Mouse (Mus musculus): ENCODE data around the gene Ccdc183. TPM values are rescaled to one million over a fixed set of nuclear protein-coding genes. Genes with fewer than 3 reads are reported as not detected.

Gene Ccdc183
- polyA plus RNA-seq, 1 experiment = 107 TPM

- TF ChIP-seq CTCF (IDR thresholded peaks at IDR 0.05; ENCODE audit: control insufficient read depth, insufficient read depth, insufficient replicate concordance, low read depth, low read length) (no peak), POLR2A (IDR thresholded peaks at IDR 0.05; ENCODE audit: control insufficient read depth, low read depth, low read length) (no peak)
- no peaks in the 10 kb centered on the region for H3K27me3 ChIP-seq (ENCODE audit: control insufficient read depth, insufficient read depth, low read length)
- no peak overlapping the region for H3K27ac ChIP-seq (ENCODE audit: control insufficient read depth, insufficient read depth, low read depth, low read length)
- peaks cover 36% of the 10 kb centered on the region for H3K4me1 ChIP-seq (ENCODE audit: control insufficient read depth, insufficient read depth, low read length)
- no peaks in the 10 kb centered on the region for H3K36me3 ChIP-seq (ENCODE audit: control insufficient read depth, insufficient read depth, low read length)
- no peak overlapping the region for H3K4me3 ChIP-seq (ENCODE audit: control insufficient read depth, low read depth, low read length)
Observed at GRCm38 (mm10) chr2:25573068-25573467, 44.4 kb downstream of the Ccdc183 start.

- Histone ChIP-seq H3K36me3 (ENCODE audit: control insufficient read depth, insufficient read depth, low read length) (no peaks in the 10 kb centered on the region), H3K4me3 (ENCODE audit: control insufficient read depth, low read depth, low read length) (no peak overlapping the region), H3K27ac (ENCODE audit: control insufficient read depth, insufficient read depth, low read depth, low read length) (no peak overlapping the region), H3K27me3 (ENCODE audit: control insufficient read depth, insufficient read depth, low read length) (no peaks in the 10 kb centered on the region), H3K4me1 (ENCODE audit: control insufficient read depth, insufficient read depth, low read length) (peaks cover 19% of the 10 kb centered on the region)
- TF ChIP-seq POLR2A (IDR thresholded peaks at IDR 0.05; ENCODE audit: control insufficient read depth, low read depth, low read length) (no peak), CTCF (IDR thresholded peaks at IDR 0.05; ENCODE audit: control insufficient read depth, insufficient read depth, insufficient replicate concordance, low read depth, low read length) (no peak)
Observed at GRCm38 (mm10) chr2:25571221-25571620, 46.3 kb downstream of the Ccdc183 start.

- no peaks in the 10 kb centered on the region for H3K27me3 ChIP-seq (ENCODE audit: control insufficient read depth, insufficient read depth, low read length)
- no peak overlapping the region for H3K27ac ChIP-seq (ENCODE audit: control insufficient read depth, insufficient read depth, low read depth, low read length)
- H3K4me1 ChIP-seq (ENCODE audit: control insufficient read depth, insufficient read depth, low read length) = peaks cover 7% of the 10 kb centered on the region
- TF ChIP-seq CTCF (IDR thresholded peaks at IDR 0.05; ENCODE audit: control insufficient read depth, insufficient read depth, insufficient replicate concordance, low read depth, low read length) = no peak
- H3K4me3 ChIP-seq (ENCODE audit: control insufficient read depth, low read depth, low read length) = no peak overlapping the region
- H3K36me3 ChIP-seq (ENCODE audit: control insufficient read depth, insufficient read depth, low read length) = no peaks in the 10 kb centered on the region; the same call in 1 of the 2 replicates
Observed at GRCm38 (mm10) chr2:25569323-25569722, 48.2 kb downstream of the Ccdc183 start.

- no peak overlapping the region for H3K27ac ChIP-seq (ENCODE audit: control insufficient read depth, insufficient read depth, low read depth, low read length)
- H3K36me3 ChIP-seq (ENCODE audit: control insufficient read depth, insufficient read depth, low read length) = no peaks in the 10 kb centered on the region; the same call in 1 of the 2 replicates
- no peaks in the 10 kb centered on the region for H3K27me3 ChIP-seq (ENCODE audit: control insufficient read depth, insufficient read depth, low read length)
- H3K4me1 ChIP-seq (ENCODE audit: control insufficient read depth, insufficient read depth, low read length) = peaks cover 4% of the 10 kb centered on the region
- no peak for TF ChIP-seq POLR2A (IDR thresholded peaks at IDR 0.05; ENCODE audit: control insufficient read depth, low read depth, low read length)
- no peak for TF ChIP-seq CTCF (IDR thresholded peaks at IDR 0.05; ENCODE audit: control insufficient read depth, insufficient read depth, insufficient replicate concordance, low read depth, low read length)
- H3K4me3 ChIP-seq (ENCODE audit: control insufficient read depth, low read depth, low read length) = no peak overlapping the region
Observed at GRCm38 (mm10) chr2:25568473-25569019, 48.9 kb downstream of the Ccdc183 start.

GRCm38 (mm10) chr2:25566558-25566957 lies 50.9 kb downstream of the Ccdc183 start:
- H3K36me3 ChIP-seq (ENCODE audit: control insufficient read depth, insufficient read depth, low read length) = no peaks in the 10 kb centered on the region; the same call in 1 of the 2 replicates
- H3K27ac ChIP-seq (ENCODE audit: control insufficient read depth, insufficient read depth, low read depth, low read length) = no peak overlapping the region
- no peaks in the 10 kb centered on the region for H3K27me3 ChIP-seq (ENCODE audit: control insufficient read depth, insufficient read depth, low read length)

GRCm38 (mm10) chr2:25565741-25566140 lies 51.7 kb downstream of the Ccdc183 start:
- Histone ChIP-seq H3K27me3 (ENCODE audit: control insufficient read depth, insufficient read depth, low read length) (no peaks in the 10 kb centered on the region), H3K4me3 (ENCODE audit: control insufficient read depth, low read depth, low read length) (no peak overlapping the region), H3K4me1 (ENCODE audit: control insufficient read depth, insufficient read depth, low read length) (peaks cover 2% of the 10 kb centered on the region; the same call in 1 of the 2 replicates), H3K36me3 (ENCODE audit: control insufficient read depth, insufficient read depth, low read length) (no peaks in the 10 kb centered on the region; the same call in 1 of the 2 replicates), H3K27ac (ENCODE audit: control insufficient read depth, insufficient read depth, low read depth, low read length) (no peak overlapping the region)
- no peak for TF ChIP-seq CTCF (IDR thresholded peaks at IDR 0.05; ENCODE audit: control insufficient read depth, insufficient read depth, insufficient replicate concordance, low read depth, low read length)
- TF ChIP-seq POLR2A (IDR thresholded peaks at IDR 0.05; ENCODE audit: control insufficient read depth, low read depth, low read length) = no peak

More at GRCm38 (mm10) chr2:25566558-25566957, 50.9 kb downstream of the Ccdc183 start:
- Histone ChIP-seq H3K4me1 (ENCODE audit: control insufficient read depth, insufficient read depth, low read length) (peaks cover 2% of the 10 kb centered on the region; the same call in 1 of the 2 replicates), H3K4me3 (ENCODE audit: control insufficient read depth, low read depth, low read length) (no peak overlapping the region)
- TF ChIP-seq CTCF (IDR thresholded peaks at IDR 0.05; ENCODE audit: control insufficient read depth, insufficient read depth, insufficient replicate concordance, low read depth, low read length) (no peak), POLR2A (IDR thresholded peaks at IDR 0.05; ENCODE audit: control insufficient read depth, low read depth, low read length) (no peak)

GRCm38 (mm10) chr2:25561946-25562345 lies 55.5 kb downstream of the Ccdc183 start:
- H3K4me3 ChIP-seq (ENCODE audit: control insufficient read depth, low read depth, low read length) = no peak overlapping the region
- H3K27me3 ChIP-seq (ENCODE audit: control insufficient read depth, insufficient read depth, low read length) = no peaks in the 10 kb centered on the region
- no peak for TF ChIP-seq CTCF (IDR thresholded peaks at IDR 0.05; ENCODE audit: control insufficient read depth, insufficient read depth, insufficient replicate concordance, low read depth, low read length)
- TF ChIP-seq POLR2A (IDR thresholded peaks at IDR 0.05; ENCODE audit: control insufficient read depth, low read depth, low read length) = no peak
- peaks cover 4% of the 10 kb centered on the region for H3K4me1 ChIP-seq (ENCODE audit: control insufficient read depth, insufficient read depth, low read length)
- no peak overlapping the region for H3K27ac ChIP-seq (ENCODE audit: control insufficient read depth, insufficient read depth, low read depth, low read length)
- H3K36me3 ChIP-seq (ENCODE audit: control insufficient read depth, insufficient read depth, low read length) = no peaks in the 10 kb centered on the region; the same call in 1 of the 2 replicates
